Mouse (Mus musculus): ENCODE results near the gene Abhd10.

Gene Abhd10

GRCm38 (mm10) chr16:45724742-45725102 lies 18.0 kb downstream of the Abhd10 start:
- DNase-seq (ENCODE audit: low read depth), result no peak

GRCm38 (mm10) chr16:45724061-45724741 lies 18.6 kb downstream of the Abhd10 start, which contains the start of gene Tagln3:
Gene Tagln3 (minus strand): TSS chr16:45724608.
- DNase-seq (ENCODE audit: low read depth), result no peak

GRCm38 (mm10) chr16:45723172-45723901 lies 19.4 kb downstream of the Abhd10 start:
- DNase-seq (ENCODE audit: low read depth), result no peak

GRCm38 (mm10) chr16:45722460-45722951 lies 20.2 kb downstream of the Abhd10 start:
- no peak for DNase-seq (ENCODE audit: low read depth)

GRCm38 (mm10) chr16:45720022-45720630 lies 22.6 kb downstream of the Abhd10 start:
- DNase-seq (ENCODE audit: low read depth), result no peak

- no peak for DNase-seq (ENCODE audit: low read depth)
These were observed 24.5 kb downstream of the Abhd10 start for GRCm38 (mm10) chr16:45718296-45718695.

- DNase-seq (ENCODE audit: low read depth), result no peak
These were observed 28.1 kb downstream of the Abhd10 start for GRCm38 (mm10) chr16:45714489-45715150.

GRCm38 (mm10) chr16:45713878-45714277 lies 28.9 kb downstream of the Abhd10 start:
- DNase-seq (ENCODE audit: low read depth), result no peak

GRCm38 (mm10) chr16:45713261-45713660 lies 29.5 kb downstream of the Abhd10 start:
- no peak for DNase-seq (ENCODE audit: low read depth)

- peak; percentile 16 for DNase-seq (ENCODE audit: low read depth)
These were observed 31.5 kb downstream of the Abhd10 start for GRCm38 (mm10) chr16:45711263-45711662.

- DNase-seq (ENCODE audit: low read depth), result no peak
These were observed 43.5 kb downstream of the Abhd10 start for GRCm38 (mm10) chr16:45699301-45699700.

- DNase-seq (ENCODE audit: low read depth), result no peak
These were observed 44.8 kb downstream of the Abhd10 start for GRCm38 (mm10) chr16:45697996-45698395.

GRCm38 (mm10) chr16:45695445-45696160 lies 47.2 kb downstream of the Abhd10 start:
- DNase-seq (ENCODE audit: low read depth), result no peak

- no peak for DNase-seq (ENCODE audit: low read depth)
These were observed 49.2 kb downstream of the Abhd10 start, which contains the start of gene Tmprss7 for GRCm38 (mm10) chr16:45693558-45693957. Gene Tmprss7 (minus strand): TSS chr16:45693658.

GRCm38 (mm10) chr16:45692851-45693250 lies 49.9 kb downstream of the Abhd10 start:
- no peak for DNase-seq (ENCODE audit: low read depth)

- no peak for DNase-seq (ENCODE audit: low read depth)
These were observed 52.6 kb downstream of the Abhd10 start for GRCm38 (mm10) chr16:45690178-45690577.

GRCm38 (mm10) chr16:45686833-45687232 lies 55.9 kb downstream of the Abhd10 start:
- no peak for DNase-seq (ENCODE audit: low read depth)

- DNase-seq (ENCODE audit: low read depth), result no peak
These were observed 57.5 kb downstream of the Abhd10 start for GRCm38 (mm10) chr16:45685295-45685694.

GRCm38 (mm10) chr16:45684815-45685214 lies 57.9 kb downstream of the Abhd10 start:
- peak; percentile 73 for DNase-seq (ENCODE audit: low read depth)
